Mouse (Mus musculus): ENCODE measurements around the gene Poln. TPM values are rescaled to one million over a fixed set of nuclear protein-coding genes. Genes with fewer than 3 reads are reported as not detected.

Poln gene
- polyA plus RNA-seq, 1 experiment = not detected

GRCm38 (mm10) chr5:34189521-34189920 is 20.3 kb upstream of the Poln start:
- no peaks in the 10 kb centered on the region for H3K36me3 ChIP-seq (ENCODE audit: control insufficient read depth)
- H3K4me3 ChIP-seq (replicated peaks) = no peak overlapping the region
- peaks cover 4% of the 10 kb centered on the region; the same call in 1 of the 2 replicates for H3K27me3 ChIP-seq (ENCODE audit: control insufficient read depth)
- H3K4me1 ChIP-seq (ENCODE audit: control insufficient read depth) = peaks cover 36% of the 10 kb centered on the region
- no peak for TF ChIP-seq TAL1 (IDR thresholded peaks at IDR 0.05; ENCODE audit: low read length)
- no peak for TF ChIP-seq GATA1 (IDR thresholded peaks at IDR 0.05; ENCODE audit: low read length)
- no peaks in the 10 kb centered on the region for H3K9me3 ChIP-seq (ENCODE audit: control insufficient read depth, low read length)

- no peak overlapping the region for H3K4me3 ChIP-seq (replicated peaks)
Observed at GRCm38 (mm10) chr5:34188856-34189255, 19.6 kb upstream of the Poln start.

GRCm38 (mm10) chr5:34187601-34188316 is 18.5 kb upstream of the Poln start, which contains the start of gene Mxd4:
Gene Mxd4 (minus strand): TSS chr5:34187720.
- Histone ChIP-seq H3K27me3 (ENCODE audit: control insufficient read depth) (peaks cover 4% of the 10 kb centered on the region; the same call in 1 of the 2 replicates), H3K36me3 (ENCODE audit: control insufficient read depth) (no peaks in the 10 kb centered on the region), H3K4me1 (ENCODE audit: control insufficient read depth) (peaks cover 36% of the 10 kb centered on the region), H3K9me3 (ENCODE audit: control insufficient read depth, low read length) (no peaks in the 10 kb centered on the region), H3K4me3 (replicated peaks) (peak within 1 kb of the TSS; percentile 77)
- TF ChIP-seq TAL1 (IDR thresholded peaks at IDR 0.05; ENCODE audit: low read length) = no peak

More at GRCm38 (mm10) chr5:34188856-34189255, 19.6 kb upstream of the Poln start:
- H3K27me3 ChIP-seq (ENCODE audit: control insufficient read depth) = peaks cover 4% of the 10 kb centered on the region; the same call in 1 of the 2 replicates
- H3K4me1 ChIP-seq (ENCODE audit: control insufficient read depth) = peaks cover 36% of the 10 kb centered on the region
- H3K9me3 ChIP-seq (ENCODE audit: control insufficient read depth, low read length) = no peaks in the 10 kb centered on the region
- TF ChIP-seq TAL1 (IDR thresholded peaks at IDR 0.05; ENCODE audit: low read length) = no peak
- TF ChIP-seq GATA1 (IDR thresholded peaks at IDR 0.05; ENCODE audit: low read length) = no peak
- no peaks in the 10 kb centered on the region for H3K36me3 ChIP-seq (ENCODE audit: control insufficient read depth)

GRCm38 (mm10) chr5:34186961-34187391 is 17.7 kb upstream of the Poln start:
- Histone ChIP-seq H3K4me1 (ENCODE audit: control insufficient read depth) (peaks cover 36% of the 10 kb centered on the region), H3K9me3 (ENCODE audit: control insufficient read depth, low read length) (no peaks in the 10 kb centered on the region), H3K27me3 (ENCODE audit: control insufficient read depth) (peaks cover 4% of the 10 kb centered on the region; the same call in 1 of the 2 replicates), H3K4me3 (replicated peaks) (peak overlapping the region; percentile 77), H3K36me3 (ENCODE audit: control insufficient read depth) (no peaks in the 10 kb centered on the region)
- TF ChIP-seq TAL1 (IDR thresholded peaks at IDR 0.05; ENCODE audit: low read length) = no peak
- no peak for TF ChIP-seq GATA1 (IDR thresholded peaks at IDR 0.05; ENCODE audit: low read length)

GRCm38 (mm10) chr5:34186391-34186790 is 17.1 kb upstream of the Poln start:
- peaks cover 39% of the 10 kb centered on the region for H3K4me1 ChIP-seq (ENCODE audit: control insufficient read depth)
- H3K27me3 ChIP-seq (ENCODE audit: control insufficient read depth) = peaks cover 4% of the 10 kb centered on the region; the same call in 1 of the 2 replicates
- peak overlapping the region; percentile 77 for H3K4me3 ChIP-seq (replicated peaks)
- no peaks in the 10 kb centered on the region for H3K36me3 ChIP-seq (ENCODE audit: control insufficient read depth)
- H3K9me3 ChIP-seq (ENCODE audit: control insufficient read depth, low read length) = no peaks in the 10 kb centered on the region
- TF ChIP-seq TAL1 (IDR thresholded peaks at IDR 0.05; ENCODE audit: low read length) (no peak), GATA1 (IDR thresholded peaks at IDR 0.05; ENCODE audit: low read length) (no peak)

- TF ChIP-seq GATA1 (IDR thresholded peaks at IDR 0.05; ENCODE audit: low read length) (no peak), TAL1 (IDR thresholded peaks at IDR 0.05; ENCODE audit: low read length) (no peak)
- Histone ChIP-seq H3K27me3 (ENCODE audit: control insufficient read depth) (peaks cover 4% of the 10 kb centered on the region; the same call in 1 of the 2 replicates), H3K36me3 (ENCODE audit: control insufficient read depth) (no peaks in the 10 kb centered on the region), H3K4me3 (replicated peaks) (no peak overlapping the region), H3K9me3 (ENCODE audit: control insufficient read depth, low read length) (no peaks in the 10 kb centered on the region), H3K4me1 (ENCODE audit: control insufficient read depth) (peaks cover 39% of the 10 kb centered on the region)
Observed at GRCm38 (mm10) chr5:34185791-34186190, 16.5 kb upstream of the Poln start.

- no peak for TF ChIP-seq GATA1 (IDR thresholded peaks at IDR 0.05; ENCODE audit: low read length)
- TF ChIP-seq TAL1 (IDR thresholded peaks at IDR 0.05; ENCODE audit: low read length) = no peak
- Histone ChIP-seq H3K4me3 (replicated peaks) (no peak overlapping the region), H3K4me1 (ENCODE audit: control insufficient read depth) (peaks cover 39% of the 10 kb centered on the region), H3K36me3 (ENCODE audit: control insufficient read depth) (no peaks in the 10 kb centered on the region), H3K27me3 (ENCODE audit: control insufficient read depth) (peaks cover 4% of the 10 kb centered on the region; the same call in 1 of the 2 replicates), H3K9me3 (ENCODE audit: control insufficient read depth, low read length) (no peaks in the 10 kb centered on the region)
Observed at GRCm38 (mm10) chr5:34185051-34185580, 15.9 kb upstream of the Poln start.

- peaks cover 4% of the 10 kb centered on the region; the same call in 1 of the 2 replicates for H3K27me3 ChIP-seq (ENCODE audit: control insufficient read depth)
- peaks cover 35% of the 10 kb centered on the region for H3K4me1 ChIP-seq (ENCODE audit: control insufficient read depth)
- H3K36me3 ChIP-seq (ENCODE audit: control insufficient read depth) = no peaks in the 10 kb centered on the region
- no peak for TF ChIP-seq TAL1 (IDR thresholded peaks at IDR 0.05; ENCODE audit: low read length)
- TF ChIP-seq GATA1 (IDR thresholded peaks at IDR 0.05; ENCODE audit: low read length) = no peak
- no peaks in the 10 kb centered on the region for H3K9me3 ChIP-seq (ENCODE audit: control insufficient read depth, low read length)
- H3K4me3 ChIP-seq (replicated peaks) = no peak overlapping the region
Observed at GRCm38 (mm10) chr5:34183976-34184375, 14.7 kb upstream of the Poln start.

GRCm38 (mm10) chr5:34183156-34183880 is 14.1 kb upstream of the Poln start:
- peaks cover 4% of the 10 kb centered on the region; the same call in 1 of the 2 replicates for H3K27me3 ChIP-seq (ENCODE audit: control insufficient read depth)
- H3K4me1 ChIP-seq (ENCODE audit: control insufficient read depth) = peaks cover 29% of the 10 kb centered on the region
- TF ChIP-seq GATA1 (IDR thresholded peaks at IDR 0.05; ENCODE audit: low read length) = no peak
- no peak for TF ChIP-seq TAL1 (IDR thresholded peaks at IDR 0.05; ENCODE audit: low read length)
- H3K4me3 ChIP-seq (replicated peaks) = no peak overlapping the region
- no peaks in the 10 kb centered on the region for H3K9me3 ChIP-seq (ENCODE audit: control insufficient read depth, low read length)
- no peaks in the 10 kb centered on the region for H3K36me3 ChIP-seq (ENCODE audit: control insufficient read depth)
